Mouse (Mus musculus) spleen, postnatal 36 days (tissue): ENCODE data around the gene Ly6g6f.

Experiments used
- DNase-seq, 2 experiments: peaks; one replicate each; pipeline ENCODE4 v3.0.0; 2022; ENCODE audit warnings: low spot score in 2 of 2, mixed read lengths in 1 of 2

The Ly6g6f gene

DNA sequence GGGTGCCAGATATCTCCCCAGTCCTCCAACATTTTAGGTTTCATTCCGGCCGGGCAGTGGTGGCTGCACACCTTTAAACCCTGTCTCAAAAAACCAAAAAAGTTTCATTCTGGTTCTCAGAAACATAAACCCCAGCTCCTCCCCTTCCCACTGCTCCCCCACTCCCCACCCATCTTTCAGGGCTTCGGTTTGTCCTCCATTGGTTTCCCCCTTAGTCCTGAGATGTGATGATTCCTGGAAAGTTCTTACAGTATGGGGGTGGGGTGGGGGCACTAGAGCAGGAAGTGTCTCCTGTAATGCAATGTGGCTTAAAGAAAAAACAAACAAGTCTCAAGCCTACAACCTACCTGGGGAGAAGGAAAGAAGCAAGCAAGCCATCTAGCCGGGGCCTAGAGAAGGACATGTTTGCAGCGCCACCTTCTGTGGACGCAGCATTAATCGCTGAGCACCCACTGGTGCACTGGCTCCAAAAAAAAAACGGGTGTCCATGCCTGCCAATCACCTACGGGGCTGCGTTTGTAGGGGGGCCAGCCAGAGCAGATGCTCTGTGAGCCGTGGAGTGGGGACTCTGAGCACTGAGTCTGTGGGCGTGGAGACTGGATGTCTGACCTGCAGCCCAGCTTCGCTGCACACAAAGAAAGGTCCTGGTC, 20.5 kb upstream of the Ly6g6f start:
- DNase-seq: peak; percentile 27 to 39

DNA sequence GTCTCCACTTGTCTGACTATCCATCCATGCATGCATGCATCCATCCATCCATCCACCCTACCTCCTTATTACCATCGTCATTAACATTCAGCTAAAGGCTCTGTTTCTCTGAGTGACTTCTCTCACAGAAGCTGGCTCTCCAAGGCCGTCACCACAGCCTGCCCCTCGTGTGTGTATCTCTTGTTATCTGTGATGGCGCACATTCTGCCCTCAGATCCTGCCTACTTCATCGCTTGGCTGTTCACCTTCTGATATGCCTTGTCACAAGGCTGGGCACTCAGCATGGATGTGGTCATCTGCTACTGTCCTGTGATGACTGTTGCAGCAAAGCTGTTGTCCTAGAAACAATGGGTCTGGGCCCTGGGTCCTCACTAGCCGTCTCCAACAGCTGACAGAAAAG, 19.3 kb upstream of the Ly6g6f start:
- peak; percentile 26 to 52 for DNase-seq

DNA sequence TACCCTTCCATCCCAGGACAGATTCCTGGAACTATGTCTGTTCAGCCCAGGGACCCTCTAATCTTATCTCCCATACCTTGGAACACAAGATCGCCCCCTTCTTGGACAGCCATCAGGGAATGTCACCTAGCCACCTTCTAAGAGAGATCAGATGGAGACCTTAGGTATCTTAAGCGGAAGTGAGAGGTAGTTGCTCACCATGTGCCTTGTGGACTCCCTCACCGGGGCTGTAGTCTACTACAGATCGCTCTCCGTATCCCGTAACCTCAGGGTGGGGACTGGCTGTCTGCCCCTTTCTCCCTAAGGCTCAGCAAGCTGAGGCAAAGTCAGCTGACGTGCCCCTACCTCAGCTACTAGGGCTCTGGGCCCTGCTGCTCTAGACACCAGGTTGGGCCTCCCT, 18.7 kb upstream of the Ly6g6f start:
- no peak for DNase-seq

DNA sequence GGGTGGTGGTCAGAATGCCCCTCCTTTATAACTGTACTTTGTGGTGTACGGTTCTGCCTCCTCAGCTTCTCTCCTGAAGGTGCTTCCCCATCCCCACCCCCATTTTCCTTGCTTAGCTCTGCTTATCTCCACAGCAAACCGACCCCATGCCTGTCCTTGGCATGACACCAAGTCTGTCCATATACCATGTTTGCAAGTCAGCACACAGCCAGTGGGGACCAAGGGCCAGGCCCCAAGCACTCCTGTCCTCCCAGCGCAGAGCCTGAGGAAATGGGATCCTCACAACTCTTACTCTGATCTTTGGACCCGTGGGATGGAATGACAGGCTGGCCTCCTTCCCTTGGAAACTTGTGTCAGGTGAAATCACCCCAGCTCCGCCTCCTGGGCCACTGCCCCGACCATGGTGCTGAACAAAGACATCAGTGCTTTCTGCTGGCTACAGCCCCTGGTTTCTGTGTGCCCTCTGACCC, 17.8 kb upstream of the Ly6g6f start:
- DNase-seq: peak; percentile 19 to 44

DNA sequence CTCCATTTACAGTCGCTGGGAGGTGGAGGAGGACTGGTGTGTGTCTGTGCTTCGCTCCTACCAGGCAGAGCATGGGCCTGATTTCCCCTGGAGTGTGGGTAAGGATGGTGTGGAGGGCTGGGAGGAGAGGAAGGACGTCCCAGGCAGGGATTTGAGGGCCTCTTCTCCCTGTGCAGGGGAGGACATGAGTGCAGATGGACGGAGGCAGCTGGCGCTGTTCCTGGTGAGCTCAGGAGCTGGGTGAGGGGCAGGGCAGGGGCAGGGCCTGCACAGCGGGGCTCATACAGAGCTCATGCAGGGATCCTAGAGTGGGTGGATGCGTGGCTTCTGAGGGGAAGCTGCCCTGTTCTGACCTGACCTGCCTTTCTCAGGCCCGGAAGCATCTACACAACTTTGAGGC, 16.9 kb upstream of the Ly6g6f start:
- DNase-seq: no peak

DNA sequence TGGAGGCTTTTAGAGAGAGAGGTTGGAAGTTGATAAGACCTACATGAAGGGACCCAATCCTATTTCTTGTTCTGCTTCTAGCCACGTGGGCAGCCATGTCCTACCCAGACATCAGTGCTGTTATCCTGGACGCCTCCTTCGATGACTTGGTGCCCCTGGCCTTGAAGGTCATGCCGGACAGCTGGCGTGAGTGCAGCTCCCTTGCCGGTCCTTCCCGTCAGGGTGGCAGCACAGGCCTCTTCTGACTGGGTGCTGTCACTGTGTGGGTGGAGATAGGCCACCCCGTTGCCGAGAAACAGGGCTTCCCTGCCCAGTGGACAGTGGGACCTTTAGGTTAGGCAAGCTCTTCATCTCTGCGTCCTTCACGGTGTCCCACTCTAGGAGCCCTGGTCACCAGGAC, 15.8 kb upstream of the Ly6g6f start:
- DNase-seq: no peak

DNA sequence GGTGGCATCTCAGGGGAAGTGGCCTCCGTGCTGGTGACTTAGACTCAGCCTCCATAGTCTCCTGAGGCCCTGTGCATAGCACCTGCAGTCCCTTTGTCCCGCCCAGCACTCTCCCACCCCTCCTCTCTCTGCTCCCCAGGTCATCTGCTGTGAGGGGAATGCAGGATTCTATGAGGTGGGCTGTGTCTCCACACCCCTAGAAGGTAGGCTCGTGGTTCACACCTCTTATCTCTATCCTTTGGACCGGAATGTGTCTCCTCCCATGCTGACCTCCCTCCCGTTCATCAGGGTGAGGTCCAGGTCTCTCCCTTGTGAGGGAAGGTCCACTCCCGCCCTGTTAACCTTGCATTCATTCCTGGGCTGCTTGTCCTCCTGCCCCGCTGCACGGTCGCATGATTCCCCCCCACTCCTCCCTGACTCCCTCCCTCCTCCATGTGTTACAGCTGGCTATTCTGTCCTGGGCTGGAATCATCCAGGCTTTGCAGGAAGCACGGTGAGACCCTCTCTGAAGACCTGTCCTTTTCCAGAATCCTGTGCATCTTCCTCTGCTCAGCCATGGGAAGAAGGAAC, 14.9 kb upstream of the Ly6g6f start:
- DNase-seq: no peak

DNA sequence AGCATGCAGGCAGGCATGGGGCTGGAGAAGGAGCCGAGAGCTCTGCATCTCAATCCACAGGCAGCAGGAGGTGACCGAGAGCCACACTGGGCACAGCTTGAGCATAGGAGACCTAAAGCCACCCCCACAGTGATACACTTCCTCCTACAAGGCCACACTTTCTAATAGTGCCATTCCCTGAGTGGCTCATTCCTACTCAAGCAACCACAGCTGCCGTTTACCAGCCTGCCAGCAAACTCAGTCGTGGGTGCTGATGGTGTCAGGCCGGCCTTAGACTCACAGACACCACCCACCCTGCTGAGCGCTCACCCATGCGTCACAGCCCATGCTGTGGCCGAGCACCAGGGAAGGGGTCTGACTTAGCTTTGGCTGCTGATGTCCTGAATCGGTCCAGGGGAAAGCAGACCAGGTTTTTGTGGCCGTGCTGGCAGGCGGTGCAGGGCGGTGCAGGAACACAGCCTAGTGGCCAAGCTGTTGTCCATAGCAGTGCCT, 11.8 kb upstream of the Ly6g6f start:
- DNase-seq: no peak

DNA sequence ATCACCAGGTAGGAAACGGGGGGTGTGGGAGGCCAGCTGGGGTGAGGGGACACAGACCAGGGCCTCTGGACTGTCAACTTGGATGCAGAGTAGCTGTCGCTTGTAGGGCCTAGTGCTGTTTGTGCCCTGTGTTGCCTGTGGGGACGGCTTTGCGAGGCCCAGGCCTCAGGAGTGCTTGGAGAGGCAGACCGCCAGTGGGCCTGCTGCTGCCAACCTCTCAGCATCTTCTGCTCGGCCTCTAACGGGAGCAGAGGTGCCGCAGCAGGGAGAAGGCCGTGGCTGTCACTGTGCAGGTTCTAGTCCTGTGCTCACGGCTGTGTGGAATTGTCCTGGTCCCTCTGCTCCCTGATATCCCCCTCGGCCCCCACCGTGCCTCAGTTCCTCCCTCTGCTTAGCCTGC, 11.2 kb upstream of the Ly6g6f start:
- no peak for DNase-seq

DNA sequence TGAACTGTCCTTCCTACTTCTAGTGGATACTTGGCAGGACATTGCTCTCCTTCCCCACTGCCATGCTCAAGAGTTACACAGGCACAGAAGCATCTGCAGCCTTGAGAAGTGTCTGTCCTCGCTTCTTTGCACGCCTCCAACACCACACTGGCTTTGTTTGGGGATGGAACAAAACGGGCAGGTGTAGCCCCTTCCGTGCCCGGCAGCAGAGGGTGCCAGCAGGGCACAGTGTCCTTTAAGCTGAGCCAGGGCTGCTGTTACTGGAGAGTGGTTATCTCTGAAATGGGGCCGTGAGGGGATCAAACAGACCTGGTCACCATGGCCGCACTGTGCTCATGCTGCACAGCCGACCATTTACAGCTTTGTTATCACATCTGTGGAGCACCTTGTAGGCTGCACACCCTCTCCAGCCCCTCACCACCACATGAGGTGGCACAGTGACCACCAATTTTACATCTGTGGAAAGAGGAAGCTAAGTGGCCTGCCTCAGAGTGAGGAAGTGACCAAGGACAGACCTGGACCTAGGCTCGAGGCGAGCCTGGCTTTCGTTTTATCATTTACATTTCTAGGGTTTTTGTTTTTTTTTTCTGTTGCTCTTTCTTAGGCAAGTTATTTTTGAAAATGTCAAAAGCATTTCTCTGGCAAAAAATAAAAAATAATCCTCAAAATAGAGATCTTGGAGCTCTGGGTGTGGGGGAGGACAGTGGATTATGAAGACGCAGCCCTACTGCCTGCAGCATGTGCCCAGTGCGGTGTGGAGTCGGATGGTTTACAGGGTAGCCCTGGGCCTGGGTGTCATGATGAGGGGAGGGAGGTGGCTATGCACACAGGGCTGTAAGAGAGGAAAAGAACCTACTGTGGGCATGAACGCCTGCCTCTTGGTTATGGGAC, 9.3 kb upstream of the Ly6g6f start:
- DNase-seq: no peak

DNA sequence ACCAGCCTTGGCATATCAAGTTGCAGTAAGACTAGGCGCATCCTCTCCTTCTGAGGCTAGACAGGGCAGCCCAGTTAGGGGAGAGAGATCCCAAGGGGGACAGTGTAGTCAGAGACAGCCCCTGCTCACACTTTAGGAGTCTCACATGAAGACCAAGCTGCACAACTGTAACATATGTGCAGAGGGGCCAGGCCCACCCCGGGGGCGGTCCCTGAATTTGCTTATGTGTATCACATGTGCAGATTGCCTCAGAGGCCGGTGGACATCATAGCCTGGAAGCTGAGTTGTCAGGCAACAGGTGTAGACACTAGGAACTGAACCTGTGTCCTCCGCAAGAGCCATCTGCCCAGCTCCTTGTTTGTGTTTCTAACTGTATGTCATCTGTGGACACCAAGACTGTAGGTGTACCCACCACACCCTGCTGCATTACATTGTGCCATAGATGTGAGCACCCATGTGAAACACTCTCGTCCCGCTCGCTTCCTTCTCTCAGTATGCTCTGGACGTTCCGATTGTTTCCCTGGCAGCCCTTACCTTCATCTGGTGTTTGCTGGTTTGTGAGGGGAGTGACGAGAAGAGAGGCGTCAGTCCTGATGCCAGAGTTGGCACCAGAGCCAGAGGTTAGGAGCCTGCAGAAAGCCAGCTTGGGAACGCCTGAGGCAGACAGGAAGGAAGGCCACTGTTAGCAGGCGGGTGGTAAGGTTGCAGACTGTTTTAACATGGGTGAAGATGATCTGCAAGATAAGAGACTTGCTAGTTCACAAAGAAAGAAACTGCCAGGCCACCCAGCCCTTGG, 7.2 kb upstream of the Ly6g6f start:
- no peak for DNase-seq

DNA sequence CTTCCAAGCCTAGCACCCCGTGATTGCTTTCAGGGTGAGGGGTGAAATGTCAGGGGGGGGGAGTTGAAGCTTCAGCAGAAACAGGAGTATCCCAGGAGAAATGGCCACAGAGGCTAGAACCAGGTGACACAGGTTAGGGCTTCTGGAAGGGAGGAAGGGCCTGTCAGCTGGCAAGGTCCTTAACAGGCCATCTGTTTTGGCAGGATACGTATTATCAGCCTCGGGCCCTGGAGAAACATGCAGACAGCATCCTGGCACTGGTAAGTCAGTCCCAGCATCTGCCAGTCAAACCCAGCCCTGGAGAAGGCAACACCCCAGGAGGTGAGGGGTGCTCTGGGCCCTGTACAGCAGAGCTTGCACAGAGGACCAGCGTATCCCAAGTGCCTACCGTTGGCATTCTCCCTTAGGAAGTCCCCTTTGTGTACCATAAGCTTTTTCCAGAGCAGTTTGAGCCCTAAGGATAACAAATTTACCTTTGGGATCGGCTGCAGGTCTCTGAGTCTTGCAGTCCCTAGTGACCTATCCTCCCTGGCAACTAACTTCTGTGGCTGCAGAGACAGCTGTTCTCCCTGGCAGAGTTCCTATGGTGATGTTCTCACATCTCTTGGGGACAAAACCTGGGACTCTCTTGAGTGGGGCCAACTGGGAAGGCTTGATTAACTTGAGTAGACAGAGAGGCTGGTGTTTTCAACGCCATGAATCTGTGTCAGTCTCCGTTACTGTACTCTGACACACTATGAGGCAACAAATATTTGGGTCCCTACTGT, 4.9 kb upstream of the Ly6g6f start:
- DNase-seq: peak; percentile 51 to 61

DNA sequence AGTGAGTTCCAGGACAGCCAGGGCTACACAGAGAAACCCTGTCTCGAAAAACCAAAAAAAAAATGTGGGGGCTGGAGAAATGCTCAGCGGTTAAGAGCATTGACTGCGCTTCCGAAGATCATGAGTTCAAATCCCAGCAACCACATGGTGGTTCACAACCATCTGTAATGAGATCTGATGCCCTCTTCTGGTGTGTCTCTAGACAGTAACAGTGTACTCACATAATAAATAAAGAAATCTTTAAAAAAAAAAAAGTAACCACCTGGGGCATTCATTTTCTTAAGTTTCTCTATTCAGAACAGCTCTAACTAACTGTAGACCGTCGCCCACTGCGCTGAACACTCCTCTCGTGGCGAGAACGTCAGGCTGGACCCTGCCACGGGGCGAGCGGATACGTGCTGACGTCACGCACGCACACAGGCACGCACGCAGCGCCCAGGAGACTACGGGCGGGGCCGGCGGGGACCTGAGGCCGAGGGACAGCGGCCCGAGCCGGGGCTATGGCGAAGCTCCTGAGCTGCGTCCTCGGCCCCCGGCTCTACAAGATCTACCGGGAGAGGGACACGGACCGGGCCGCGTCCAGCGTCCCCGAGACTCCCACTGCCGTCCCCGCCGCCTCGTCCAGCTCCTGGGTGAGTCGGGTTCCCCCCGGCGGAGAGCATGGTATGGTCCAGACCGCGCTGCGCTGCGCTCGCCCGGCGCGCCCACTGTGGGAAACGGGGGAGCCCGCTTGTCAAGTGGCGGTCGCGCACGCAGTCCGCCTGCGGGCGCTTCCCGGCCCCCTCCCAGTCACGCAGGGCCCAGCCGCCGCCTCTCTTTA, 3.6 kb upstream of the Ly6g6f start, which contains the start of gene Abhd16a:
TSS of gene Abhd16a (plus strand) at position 439 of the 820 bp plus-strand sequence.
- peak; percentile 94 for DNase-seq

DNA sequence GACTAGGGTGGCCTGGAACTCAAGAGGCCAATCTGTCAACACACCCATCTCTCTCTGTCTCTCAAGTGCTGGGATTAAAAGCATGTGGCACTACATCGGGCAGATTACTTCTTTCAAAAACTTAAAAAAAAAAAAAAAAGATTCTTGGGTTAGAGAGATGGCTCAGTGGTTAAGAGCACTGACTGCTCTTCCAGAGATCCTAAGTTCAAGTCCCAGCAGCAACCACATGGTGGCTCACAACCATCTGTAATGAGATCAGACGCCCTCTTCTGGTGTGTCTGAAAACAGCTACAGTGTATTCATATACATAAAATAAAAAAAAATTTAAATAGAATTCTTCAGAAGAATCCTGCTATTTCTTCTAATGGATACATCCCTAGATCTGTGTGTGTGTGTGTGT, 2.7 kb upstream of the Ly6g6f start:
- DNase-seq: no peak

DNA sequence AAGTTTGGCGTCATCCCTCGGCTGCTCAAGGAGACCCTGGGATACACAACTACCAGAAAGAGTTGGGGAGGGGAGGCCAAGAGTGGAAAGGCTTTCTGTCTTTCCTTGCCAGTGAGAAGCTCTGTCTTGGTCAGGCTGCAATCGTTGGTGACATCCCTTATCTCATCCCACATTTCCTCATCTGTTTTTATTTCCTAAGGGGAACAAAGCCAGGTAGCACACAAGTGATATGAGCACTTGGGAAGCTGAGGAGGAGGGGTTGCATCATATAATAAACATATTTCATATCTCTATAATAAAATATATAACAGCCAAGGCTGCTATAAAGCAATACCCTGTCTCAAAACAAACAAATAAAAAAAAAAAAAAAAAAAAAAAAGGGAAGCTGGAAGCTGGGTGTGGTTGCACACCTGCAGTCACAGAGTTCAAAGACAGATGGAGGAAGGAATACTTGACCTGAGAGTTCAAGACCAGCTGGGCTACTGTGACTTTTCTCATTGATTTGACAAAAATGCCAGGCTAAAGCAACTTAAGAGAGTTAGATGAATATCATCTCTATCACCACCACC, 1.4 kb downstream of the Ly6g6f start:
- DNase-seq: no peak

DNA sequence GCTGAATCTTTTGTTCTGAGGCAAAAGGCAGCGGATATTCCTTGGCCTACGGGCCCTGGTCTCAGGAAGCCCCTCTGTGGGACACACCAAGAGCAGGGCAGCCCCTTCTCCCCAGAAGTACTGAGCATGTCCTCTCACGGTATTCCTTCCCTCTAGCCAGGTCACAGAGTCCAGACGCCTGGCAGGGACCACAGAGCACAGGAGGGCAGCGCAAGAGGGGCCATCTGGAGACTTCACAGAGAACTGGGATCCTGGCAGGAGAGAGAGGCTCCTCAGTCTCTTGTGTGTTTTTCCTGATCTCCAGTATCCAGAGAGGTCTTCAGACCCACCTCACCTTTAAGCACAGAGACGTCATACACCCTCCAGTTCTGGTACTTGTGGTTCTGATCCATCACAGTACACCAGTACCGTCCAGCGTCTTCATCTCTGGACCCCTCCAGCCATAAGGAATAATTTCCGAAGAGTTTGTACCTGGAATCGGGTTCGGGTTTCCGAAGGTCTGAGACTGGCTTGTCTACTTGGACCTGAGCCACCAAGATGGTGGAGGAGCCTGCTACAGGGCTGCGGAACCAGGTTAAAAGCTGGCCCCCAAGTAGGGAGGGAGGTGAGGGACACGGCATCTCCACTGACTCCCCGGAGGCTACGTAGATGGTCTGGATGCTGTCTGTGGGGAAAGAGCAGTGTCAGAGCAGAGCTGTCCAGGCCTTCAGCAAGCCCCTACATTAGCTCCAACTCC, 2.4 kb downstream of the Ly6g6f start:
- no peak for DNase-seq

DNA sequence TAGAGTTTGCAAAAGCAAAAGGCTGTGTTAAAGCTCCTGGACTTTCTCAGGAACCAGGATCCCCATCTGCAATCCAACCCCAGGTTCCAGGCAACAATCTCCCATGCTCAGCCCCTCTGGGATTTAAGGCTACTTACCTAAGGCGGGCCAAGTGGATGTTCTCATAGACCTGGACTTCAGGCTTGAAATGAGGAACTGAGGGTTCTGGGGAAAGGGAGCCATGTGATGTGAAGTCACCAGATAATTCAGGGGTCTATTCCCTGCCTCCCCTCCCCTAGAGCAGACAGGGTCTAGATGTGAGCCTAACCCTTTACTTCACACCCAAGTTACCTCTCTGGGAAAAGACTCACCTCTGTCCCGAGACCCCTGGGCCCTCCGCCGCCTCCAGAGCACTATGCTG, 4.7 kb downstream of the Ly6g6f start:
- DNase-seq: no peak

DNA sequence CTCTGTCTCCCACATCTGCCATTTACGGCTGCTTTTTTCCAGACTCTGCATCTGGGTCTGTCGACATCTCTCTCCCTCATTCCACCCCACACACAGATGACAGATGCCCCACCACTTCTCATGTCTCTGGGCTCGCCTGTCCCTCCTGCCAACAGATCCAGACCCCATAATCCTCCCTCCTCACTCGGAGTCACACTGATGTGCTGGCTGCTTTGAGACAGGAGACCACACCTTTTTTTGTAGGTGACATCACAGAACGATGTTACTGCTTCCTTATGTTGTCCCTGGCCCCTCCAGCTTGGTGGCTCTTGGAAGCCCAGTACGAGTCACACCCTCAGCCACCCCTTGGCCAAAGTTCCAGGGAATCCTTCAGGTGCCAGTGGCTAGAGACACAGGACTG, 5.2 kb downstream of the Ly6g6f start:
- no peak for DNase-seq

DNA sequence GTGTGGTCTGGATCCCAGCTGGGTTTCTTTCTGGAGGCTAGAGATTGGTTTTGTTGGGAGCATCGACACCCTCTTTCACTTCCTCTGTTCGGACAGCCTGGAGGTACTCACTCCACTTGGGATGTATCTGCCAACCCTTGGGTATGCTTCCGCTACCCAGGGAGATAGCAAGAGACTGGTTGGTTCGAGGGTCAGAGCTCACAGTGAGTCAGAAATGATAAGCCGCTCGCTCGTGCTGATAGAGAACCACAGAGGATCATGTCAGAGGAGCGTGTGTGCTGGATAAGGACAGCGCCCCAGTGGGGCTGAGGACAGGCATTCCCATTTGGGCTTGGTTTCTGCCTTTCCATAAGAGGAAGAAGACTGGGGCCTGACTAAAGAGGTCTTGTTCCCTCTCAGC, 5.6 kb downstream of the Ly6g6f start:
- peak; percentile 20 to 41 for DNase-seq
